Mouse (Mus musculus) thymus, postnatal 4 days (tissue): ENCODE results near the gene Rgs10.

Experiments
- DNase-seq: peaks from one replicate; pipeline ENCODE4 v3.0.0; 2021

Gene Rgs10

GRCm38 (mm10) chr7:128417930-128418779, at the start of gene Rgs10:
Rgs10 (minus strand) TSS chr7:128418758.
- peak; percentile 82 for DNase-seq

GRCm38 (mm10) chr7:128462406-128462805, 43.8 kb upstream of the Rgs10 start:
- peak; percentile 23 for DNase-seq

DNA sequence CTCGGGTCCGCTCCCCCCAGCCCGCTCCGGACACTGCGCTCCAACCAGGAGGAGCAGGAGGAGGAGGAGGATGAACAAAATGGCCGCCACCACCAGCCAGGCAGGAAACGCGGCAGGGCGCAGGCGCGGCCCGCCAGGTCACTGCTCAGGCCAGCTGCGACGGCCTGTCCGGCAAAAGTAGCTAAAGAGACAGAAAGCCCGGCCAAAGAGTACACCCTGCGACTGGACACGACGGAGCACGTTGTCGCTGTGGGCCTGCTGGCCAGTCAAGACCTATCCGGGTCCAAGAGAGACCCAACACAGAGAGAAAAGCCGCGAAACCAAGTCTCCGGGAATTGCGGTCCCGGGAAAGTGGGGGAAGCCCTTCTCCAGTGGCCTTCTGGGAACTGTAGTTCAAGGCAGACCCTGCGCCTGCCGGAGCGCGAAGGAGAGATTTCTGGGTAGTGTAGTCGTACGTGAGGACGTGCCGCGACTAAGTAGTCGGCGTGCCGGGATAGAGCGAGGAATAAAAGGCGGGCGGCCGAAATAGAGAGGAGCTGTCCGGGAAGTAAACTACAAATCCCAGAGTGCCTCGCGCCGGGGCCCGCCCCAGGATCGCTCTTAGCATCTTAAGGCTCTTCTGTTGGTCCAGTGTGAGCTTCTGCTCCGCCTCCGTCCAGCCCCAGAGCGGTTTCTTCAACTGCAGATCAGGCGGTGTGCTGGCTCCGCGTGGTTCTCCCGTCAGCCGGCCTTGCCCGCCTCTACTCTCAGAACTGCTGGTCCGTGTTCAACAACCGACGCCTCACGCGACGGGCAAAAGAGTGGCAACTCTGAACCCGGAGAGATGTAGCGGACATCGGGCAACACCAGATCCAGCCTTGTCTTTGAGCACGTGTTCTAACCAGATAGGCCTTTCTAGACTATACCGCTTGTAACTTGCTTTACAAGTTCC, 43.0 kb upstream of the Rgs10 start, which contains the start of gene Tial1:
TSS of gene Tial1 (minus strand) at position 433 of the 931 bp plus-strand sequence.
- peak; percentile 94 for DNase-seq

GRCm38 (mm10) chr7:128460865-128461228, 42.3 kb upstream of the Rgs10 start:
- peak; percentile 66 for DNase-seq

DNA sequence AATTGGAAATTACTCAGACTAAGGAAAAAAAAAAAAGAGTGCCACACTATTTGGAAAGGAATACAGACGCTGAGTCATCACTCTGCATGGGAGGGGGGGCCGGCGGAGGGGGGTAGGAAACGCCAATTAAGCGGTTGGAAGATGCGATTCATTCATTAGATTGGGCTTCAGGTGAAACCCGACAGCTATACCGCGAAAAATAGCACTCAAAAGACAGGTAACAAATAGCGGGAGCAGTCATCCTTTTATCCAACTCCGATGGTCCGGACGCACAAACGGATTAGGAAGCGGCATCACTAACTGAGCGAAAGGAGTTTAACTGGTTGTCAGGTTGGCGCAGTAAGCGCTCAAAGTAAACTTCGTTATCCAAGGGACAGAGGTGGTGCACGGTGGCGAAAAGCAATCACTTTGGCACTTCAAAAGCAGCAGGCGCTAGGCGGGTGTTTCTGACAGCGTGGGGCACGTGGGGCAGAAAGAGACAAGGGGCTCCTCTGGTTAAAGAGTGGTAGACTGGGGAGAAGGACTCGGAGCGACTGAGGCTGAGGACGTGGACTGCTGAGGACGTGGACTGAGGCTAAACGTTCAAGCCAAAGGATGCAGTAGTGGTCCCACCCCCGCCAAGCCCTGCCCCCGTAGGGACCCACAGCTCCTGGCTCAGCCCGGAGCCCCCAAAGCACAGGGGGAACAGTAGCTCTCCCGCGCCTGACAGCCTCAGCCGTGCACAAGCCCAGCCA, 41.7 kb upstream of the Rgs10 start:
- peak; percentile 74 for DNase-seq

DNA sequence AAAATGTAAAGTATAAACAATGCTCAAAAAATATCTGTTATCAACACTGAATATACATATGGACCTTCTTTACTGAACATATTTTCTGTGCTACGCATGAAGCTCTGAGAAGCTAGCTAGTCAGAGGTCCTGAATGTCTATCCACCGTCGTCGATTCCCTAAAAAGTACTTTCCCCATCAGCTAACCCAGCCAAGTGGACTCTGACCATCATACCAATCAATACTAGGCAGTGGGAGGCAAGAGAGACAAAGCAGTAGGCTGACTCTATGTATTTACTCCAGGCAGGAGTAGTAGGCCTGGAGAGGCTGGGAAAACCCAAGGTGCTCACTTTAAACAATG, 41.2 kb upstream of the Rgs10 start:
- no peak for DNase-seq

DNA sequence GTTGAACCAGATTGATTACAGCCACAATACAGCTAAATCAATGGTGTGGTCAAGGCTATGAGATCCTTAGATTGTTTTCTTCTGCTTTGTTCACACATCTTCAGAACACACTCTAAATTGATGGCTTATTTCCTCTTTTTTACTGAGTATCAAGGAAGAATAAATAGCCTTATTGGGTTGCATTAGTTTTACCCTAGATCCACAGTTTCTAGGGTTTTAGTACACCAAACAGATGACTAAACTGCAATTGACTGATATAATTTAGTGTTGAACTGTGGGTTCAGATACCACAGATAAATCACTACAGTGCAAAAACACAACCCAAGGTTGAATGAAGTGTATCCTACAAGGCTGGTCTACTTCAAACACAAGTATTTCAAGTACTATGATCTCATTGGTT, 39.5 kb upstream of the Rgs10 start:
- no peak for DNase-seq

DNA sequence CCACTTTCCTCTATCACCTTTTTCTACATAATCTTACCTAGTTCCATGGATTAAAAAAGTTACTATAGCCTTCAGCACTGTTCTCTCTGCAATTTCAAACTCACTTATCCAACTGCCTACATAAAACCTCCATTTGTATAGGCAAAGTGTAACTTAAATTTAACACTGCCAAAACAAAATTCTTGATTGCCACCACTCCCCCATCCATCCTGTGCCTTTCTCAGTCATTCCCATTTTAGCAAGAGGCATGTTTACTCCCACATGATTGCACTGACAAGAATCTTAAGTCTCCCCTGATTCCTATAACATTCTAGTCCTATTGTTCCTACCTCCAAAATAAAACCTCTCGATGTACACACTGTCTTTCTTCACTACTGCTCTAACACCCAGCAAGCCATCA, 34.2 kb upstream of the Rgs10 start:
- no peak for DNase-seq

- DNase-seq: no peak
Measured at GRCm38 (mm10) chr7:128440584-128440983, 22.0 kb upstream of the Rgs10 start.

DNA sequence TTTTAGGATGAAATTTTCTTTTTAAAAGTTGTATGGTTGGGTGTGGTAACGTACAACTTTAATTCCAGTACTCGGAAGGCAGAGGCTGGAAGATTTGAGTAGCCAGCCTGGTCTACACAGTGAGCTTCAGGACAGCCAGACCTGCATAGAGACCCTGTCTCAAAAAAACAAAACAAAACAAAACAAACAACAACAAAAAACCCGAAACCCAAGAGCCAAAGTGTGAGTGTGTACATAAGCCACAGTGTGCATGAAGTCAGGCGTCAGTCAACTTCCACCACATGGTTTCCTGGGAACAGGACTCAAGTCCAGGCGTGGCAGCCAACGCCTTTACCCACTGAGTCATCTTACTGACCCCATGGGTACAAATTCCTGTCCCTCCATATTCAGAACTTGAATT, 20.7 kb upstream of the Rgs10 start:
- DNase-seq: no peak

- DNase-seq: no peak
Measured at GRCm38 (mm10) chr7:128438131-128438530, 19.6 kb upstream of the Rgs10 start.

DNA sequence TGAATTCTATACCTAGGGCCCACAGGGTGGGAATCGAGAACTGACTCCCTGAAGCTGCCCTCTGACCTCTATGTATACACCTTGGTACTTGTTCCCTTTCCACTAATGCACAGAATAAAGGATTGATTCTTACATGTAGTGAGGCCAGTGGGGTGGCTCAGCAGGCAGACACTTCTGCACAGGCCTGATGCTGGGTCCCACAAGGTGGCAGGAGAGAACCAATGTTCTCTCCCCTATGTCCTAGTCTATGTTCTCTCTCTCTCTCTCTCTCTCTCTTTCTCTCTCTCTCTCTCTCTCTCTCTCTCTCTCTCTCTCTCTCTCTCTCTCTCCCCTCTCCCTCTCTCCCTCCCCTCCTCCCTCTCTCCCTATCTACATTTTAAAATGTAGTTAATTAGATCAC, 14.7 kb upstream of the Rgs10 start:
- peak; percentile 64 for DNase-seq

DNA sequence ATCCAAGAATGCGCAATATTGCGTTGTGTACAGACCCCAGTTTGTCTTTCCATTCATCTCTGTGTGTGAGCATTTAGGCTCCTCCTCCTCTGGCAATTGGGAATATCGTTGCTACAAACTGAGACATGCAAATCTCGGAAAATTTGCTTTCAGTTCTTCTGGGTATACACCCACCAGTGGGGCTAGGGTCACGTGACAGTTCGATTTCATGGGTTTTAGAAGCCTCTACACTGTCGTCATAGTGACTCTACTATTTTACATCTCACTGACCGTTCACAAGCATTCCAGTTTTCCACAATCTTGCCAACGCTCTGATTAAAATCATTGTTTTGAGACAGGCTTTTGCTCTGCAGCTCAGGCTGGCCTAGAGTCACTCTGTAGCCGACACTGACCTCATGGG, 14.0 kb upstream of the Rgs10 start:
- DNase-seq: no peak

DNA sequence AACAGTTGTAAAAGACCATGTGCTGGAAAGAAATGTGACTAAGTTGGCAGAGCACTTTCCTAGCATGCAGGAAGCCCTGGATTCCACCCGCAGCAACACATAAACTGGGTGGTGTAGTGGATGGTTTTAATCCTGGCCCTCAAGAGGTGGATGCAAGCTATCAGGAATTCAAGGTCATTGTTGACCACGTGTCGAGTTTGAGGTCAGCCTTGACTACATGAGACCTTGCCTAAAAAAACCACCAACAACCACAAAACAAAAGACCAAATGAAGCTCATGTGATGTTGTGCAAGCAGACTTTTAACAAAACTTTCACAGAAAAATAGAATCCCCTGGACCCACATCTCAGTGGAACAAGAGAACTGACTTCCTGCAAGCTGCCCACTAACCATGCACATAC, 3.9 kb upstream of the Rgs10 start:
- DNase-seq: no peak

GRCm38 (mm10) chr7:128421701-128422100, 3.1 kb upstream of the Rgs10 start:
- DNase-seq: no peak

- no peak for DNase-seq
Measured at GRCm38 (mm10) chr7:128419690-128420089, 1.1 kb upstream of the Rgs10 start.

- peak; percentile 64 for DNase-seq
Measured at GRCm38 (mm10) chr7:128417226-128417929, 1.2 kb downstream of the Rgs10 start.

DNA sequence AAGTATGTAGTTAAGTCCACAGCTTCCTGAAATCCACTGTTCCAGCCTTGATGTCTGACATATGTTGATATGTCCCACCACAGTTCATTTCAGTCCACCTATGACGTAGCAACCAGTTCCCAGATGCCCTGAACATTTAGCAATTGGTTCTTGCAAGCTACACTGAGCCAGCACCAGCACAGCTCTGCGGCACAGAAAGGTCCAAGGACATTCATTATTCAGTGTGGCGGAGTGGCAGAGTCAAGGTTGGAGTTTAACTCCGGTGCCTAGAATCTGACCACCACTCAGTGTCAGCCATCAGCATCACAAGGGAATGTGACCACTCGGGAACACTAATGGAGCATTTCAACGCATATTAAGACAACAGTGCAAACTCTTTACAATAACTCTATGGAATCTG, 1.9 kb downstream of the Rgs10 start:
- DNase-seq: no peak

DNA sequence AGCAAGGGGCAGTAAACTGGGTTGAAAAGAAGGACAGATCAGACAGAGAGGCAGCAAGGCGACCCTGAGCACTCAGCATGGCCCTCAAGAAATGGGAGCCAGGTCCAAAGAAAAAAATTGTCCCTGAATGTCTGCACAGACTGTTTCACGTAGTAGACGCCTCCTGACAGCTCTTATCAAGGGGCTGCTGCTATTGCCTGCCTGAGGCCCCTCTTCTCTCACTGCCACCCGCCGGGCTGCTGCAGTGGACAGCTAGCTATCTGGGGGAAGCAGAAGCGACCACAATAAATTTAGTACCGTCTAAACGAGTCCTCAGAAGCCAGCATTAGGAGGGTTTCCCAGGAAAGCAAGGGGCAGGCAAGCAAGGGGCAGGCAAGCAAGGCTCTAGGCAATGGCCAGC, 4.1 kb downstream of the Rgs10 start:
- DNase-seq: no peak

DNA sequence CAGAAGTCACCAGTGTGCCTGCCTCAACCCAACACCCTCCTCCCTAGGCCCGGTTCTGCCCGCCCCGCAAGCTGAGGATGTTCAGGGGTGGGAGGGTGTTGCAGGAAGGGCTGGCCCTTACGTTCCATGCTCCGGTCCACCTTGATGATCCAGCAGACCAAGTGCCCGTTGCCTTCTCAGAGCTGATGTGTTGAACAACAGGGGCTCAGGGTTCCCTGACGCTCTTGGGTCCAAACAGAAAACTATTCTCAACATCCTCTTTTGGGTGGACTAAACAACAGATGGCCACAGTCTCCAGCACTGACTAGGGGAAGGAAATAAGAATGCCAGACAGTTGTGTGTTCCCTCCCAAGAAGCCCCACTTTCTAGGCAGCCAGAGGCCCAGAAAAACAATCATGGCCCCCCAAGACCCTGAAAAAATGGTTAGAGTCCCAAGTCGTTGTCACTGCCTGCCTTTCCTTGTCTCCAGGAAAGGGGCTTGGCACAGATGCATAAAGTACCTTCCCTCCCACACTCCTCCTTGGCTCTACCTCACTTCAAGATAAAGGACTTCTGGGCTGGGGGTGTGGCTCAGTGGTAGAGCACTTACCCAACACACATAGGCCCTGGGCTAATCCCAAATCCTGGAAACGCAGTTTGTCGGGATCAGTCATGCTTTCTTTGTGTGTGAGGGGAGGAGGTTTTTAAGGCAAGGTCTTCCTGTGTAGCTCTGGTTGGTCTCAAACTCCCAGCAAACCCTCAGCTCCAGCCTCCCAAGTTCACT, 6.3 kb downstream of the Rgs10 start:
- DNase-seq: peak; percentile 53

GRCm38 (mm10) chr7:128410708-128411413, 7.7 kb downstream of the Rgs10 start:
- no peak for DNase-seq
